Mouse (Mus musculus) limb, embryonic 10.5 days (tissue): ENCODE data around the gene Dnajc17. TPM values are rescaled to one million over a fixed set of nuclear protein-coding genes. Genes with fewer than 3 reads are reported as not detected.

Experiments
- DNase-seq: peaks from one replicate; pipeline ENCODE4 v3.0.0-alpha.2; 2017; ENCODE audit warnings: low spot score
- H3K27ac ChIP-seq: fragments of 300-500 bp; sonication (generic); 2 replicates; pipeline ENCODE4 v1.5.1; 2016; ENCODE audit warnings: mild to moderate bottlenecking
- H3K27me3 ChIP-seq: fragments of 300-500 bp; sonication (generic); 2 replicates; pipeline ENCODE4 v1.6.1; 2016; ENCODE audit warnings: low read depth, mild to moderate bottlenecking; ENCODE audit not compliant: poor library complexity, severe bottlenecking
- H3K36me3 ChIP-seq: fragments of 300-500 bp; sonication (generic); 2 replicates; pipeline ENCODE4 v1.6.1; 2016; ENCODE audit warnings: mild to moderate bottlenecking, moderate library complexity
- H3K4me1 ChIP-seq: fragments of 300-500 bp; sonication (generic); 2 replicates; pipeline ENCODE4 v1.6.1; 2016
- H3K4me3 ChIP-seq: fragments of 300-500 bp; sonication (generic); 2 replicates; pipeline ENCODE4 v1.5.1; 2016; ENCODE audit warnings: mild to moderate bottlenecking, moderate library complexity
- H3K9me3 ChIP-seq: fragments of 300-500 bp; sonication (generic); replicated peaks from 2 replicates; pipeline ENCODE4 v1.6.1; 2016; ENCODE audit warnings: mild to moderate bottlenecking
- WGBS: fragments of 180-500 bp; shearing (Covaris S2); methylation state at CpG from one replicate; pipeline ENCODE4 v1.1.7; 2016; 5-methylcytosine and 5-hydroxymethylcytosine counted together
- polyA plus RNA-seq: library from polyadenylated mRNA; unstranded; fragments of >200 nt; fragmentation: Nextera tagmentation; extraction: Ambion mirVana; gene quantifications from 2 replicates; pipeline ENCODE4 v1.2.1, GENCODE M21; 2016

Dnajc17 gene
- polyA plus RNA-seq, 1 experiment from 2014 or later: 28.7 TPM

DNA sequence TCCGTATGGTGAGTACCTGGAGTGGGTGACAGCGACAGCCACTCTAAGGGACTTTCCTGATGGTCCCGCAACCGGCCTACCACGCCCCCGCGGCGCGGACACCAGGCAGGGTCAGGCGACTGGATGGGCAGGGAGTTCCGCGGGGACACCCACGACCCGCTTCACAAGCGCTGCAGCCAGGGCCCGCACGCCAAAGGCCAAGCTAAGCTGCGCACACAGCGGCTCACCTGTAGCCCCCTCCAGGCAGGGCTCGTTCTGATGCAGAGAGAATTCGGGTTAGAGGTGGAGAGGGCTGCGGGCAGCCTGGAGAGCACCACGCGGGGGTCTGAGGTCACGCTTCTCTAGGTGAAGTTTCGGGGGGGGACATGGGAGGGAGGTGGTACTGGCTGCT is 40.7 kb downstream of the Dnajc17 start:
- peaks cover 65% of the 10 kb centered on the region for H3K27me3 ChIP-seq
- 0 out of 2 replicates have a peak, but pooled peaks cover 3% of the 10 kb centered on the region for H3K36me3 ChIP-seq
- H3K27ac ChIP-seq: peak overlapping the region; percentile 54
- H3K4me1 ChIP-seq: peaks cover 36% of the 10 kb centered on the region
- WGBS: 5% methylated on average over 26 of the region's 26 CpGs
- no peak for DNase-seq
- peak overlapping the region; percentile 65 for H3K4me3 ChIP-seq
- H3K9me3 ChIP-seq: no peaks in the 10 kb centered on the region

DNA sequence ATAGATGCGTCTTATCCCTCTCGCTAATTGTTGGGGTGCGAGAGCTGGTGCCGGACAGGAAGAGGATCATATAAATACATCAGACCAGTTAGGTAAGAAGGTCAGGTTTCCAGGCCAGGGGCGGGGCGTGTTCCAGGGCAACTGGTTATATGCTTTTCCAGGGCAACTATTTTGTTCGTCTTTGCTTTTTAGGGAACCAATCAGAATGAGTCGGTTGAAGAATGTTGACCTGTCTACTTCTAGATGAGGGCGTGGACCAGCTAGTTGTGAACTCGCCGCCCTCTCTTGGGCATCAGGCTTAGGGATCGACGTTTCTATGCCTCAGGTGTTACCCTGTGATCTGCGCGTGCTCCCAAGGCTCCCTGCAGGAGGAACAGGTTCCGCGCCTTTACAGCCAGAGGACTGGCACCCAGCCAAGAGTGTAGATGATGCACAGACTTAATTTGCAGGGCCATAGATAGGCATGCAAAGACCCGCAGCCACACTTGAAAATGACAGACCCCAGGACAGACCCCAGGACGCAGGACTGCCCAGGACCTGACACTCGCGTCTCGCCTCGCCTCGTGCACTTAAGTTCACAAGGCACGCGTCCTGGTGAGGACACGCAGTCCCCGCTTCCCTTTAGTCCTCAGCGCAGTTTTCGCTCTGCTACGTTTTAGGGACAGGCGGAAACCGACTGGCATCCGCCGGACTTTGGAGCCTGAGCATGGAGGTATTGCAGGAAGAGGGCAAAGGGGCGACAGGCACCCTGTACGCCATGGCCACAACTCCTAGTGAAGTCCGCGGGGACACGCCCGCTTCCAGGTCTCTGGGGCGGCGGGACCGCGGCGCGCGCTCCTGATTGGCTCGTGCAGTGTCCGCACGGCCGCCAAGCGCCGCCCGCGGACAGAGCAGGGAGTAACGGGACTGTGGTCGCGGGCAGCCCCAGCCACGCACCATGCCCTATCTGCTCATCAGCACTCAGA is 41.4 kb downstream of the Dnajc17 start, which contains the start of gene Gchfr:
TSS of gene Gchfr (plus strand) at position 873 of the 965 bp plus-strand sequence.
- Histone ChIP-seq H3K4me1 (peaks cover 30% of the 10 kb centered on the region), H3K27me3 (peaks cover 65% of the 10 kb centered on the region), H3K4me3 (peak within 1 kb of the TSS; percentile 65), H3K27ac (peak within 1 kb of the TSS; percentile 54), H3K36me3 (0 out of 2 replicates have a peak, but pooled peaks cover under 1% of the 10 kb centered on the region), H3K9me3 (no peaks in the 10 kb centered on the region)
- WGBS: under 1% methylated on average over 60 of the region's 60 CpGs
- peak; percentile 83 for DNase-seq

DNA sequence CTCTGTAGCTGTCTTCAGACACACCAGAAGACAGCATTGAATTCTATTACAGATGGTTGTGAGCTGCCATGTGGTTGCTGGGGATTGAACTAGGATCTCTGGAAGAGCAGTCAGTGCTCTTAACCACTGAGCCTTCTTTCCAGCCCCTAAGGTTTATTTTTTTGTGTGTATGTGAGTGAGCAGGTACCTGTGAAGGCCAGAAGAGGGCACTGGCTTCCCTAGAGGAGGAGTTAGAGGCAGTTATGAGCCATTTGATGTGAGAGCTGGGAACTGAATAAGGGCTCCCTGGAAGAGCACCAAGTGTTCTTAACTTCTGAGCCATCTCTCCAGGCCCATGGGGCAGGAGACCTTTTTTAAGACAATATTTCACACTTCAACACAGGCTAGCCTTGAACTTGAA is 43.2 kb downstream of the Dnajc17 start:
- H3K27me3 ChIP-seq: peaks cover 65% of the 10 kb centered on the region
- H3K27ac ChIP-seq: no peak overlapping the region

DNA sequence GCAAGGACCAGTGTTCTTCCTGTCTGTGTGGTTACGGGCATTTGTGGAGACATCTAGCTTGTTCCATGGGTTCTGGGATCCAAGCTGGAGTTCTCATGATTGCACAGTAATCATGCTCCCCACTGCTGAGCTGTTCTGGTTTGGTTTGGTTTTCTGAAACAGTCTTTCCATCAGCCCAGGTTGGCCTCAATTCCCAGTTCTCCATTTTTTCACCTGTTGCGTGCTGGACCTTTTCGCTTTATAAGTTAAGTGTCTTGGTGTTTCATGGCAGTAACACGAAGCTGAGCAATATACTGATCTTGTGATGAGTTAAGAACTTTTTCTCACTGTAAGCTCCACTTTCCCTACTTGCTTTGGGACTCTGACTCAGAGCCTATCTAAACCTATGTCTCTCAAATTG is 44.6 kb downstream of the Dnajc17 start:
- Histone ChIP-seq H3K9me3 (no peaks in the 10 kb centered on the region), H3K4me3 (no peak overlapping the region), H3K36me3 (no peaks in the 10 kb centered on the region), H3K4me1 (peaks cover 19% of the 10 kb centered on the region), H3K27me3 (peaks cover 54% of the 10 kb centered on the region), H3K27ac (no peak overlapping the region)
- DNase-seq: no peak
- WGBS: 92% methylated on average over 4 of the region's 4 CpGs

More for the DNA sequence above, 43.2 kb downstream of the Dnajc17 start:
- Histone ChIP-seq H3K36me3 (no peaks in the 10 kb centered on the region), H3K9me3 (no peaks in the 10 kb centered on the region), H3K4me3 (no peak overlapping the region), H3K4me1 (peaks cover 21% of the 10 kb centered on the region)
- DNase-seq: no peak

DNA sequence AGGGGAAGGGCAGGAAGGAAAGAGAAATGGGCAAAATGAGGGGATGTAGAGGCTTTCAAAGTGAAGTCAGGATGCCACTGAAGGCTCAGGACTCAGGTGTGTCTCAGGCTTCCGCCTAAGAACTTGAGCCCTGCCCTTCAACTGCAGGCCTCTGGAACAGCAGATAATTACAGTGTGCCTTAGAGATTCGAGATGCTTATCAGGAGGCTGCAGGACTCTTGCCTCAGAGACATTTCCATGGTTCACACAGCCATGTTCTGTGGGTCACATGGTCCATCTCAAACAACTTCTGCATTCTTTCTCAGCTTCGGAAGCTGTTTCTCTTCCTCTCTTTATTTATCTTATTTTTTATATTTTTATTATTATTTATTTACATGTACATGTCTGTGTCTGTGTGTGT is 45.5 kb downstream of the Dnajc17 start:
- Histone ChIP-seq H3K4me1 (peaks cover 17% of the 10 kb centered on the region), H3K36me3 (no peaks in the 10 kb centered on the region), H3K27me3 (peaks cover 46% of the 10 kb centered on the region), H3K27ac (no peak overlapping the region), H3K9me3 (no peaks in the 10 kb centered on the region), H3K4me3 (no peak overlapping the region)
- no peak for DNase-seq
- WGBS: 77% methylated on average over 3 of the region's 3 CpGs

DNA sequence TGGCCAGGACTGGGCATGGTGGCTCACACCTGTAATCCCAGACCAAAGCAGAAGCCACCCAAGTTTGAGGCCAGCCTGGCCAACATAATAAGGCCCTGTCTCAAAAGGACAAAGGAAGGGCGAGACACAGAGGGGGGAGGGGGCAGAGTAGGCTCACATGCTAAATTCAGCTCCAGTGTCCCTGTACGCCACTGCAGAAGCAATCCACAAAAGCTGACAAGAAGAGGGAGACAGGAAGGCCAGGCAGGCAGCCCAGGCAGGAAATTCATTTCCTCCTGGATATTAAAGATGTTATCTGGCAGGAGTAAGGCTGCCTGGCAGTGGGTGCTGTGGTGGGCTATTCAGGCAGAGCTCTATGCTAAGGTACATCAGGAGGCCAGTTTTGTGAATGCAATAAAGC is 47.3 kb downstream of the Dnajc17 start:
- no peak overlapping the region for H3K4me3 ChIP-seq
- 0 out of 2 replicates have a peak, but pooled peaks cover 3% of the 10 kb centered on the region for H3K36me3 ChIP-seq
- DNase-seq: no peak
- H3K27me3 ChIP-seq: peaks cover 27% of the 10 kb centered on the region
- no peak overlapping the region for H3K27ac ChIP-seq
- peaks cover 12% of the 10 kb centered on the region for H3K4me1 ChIP-seq
- WGBS: 48% methylated on average over 2 of the region's 2 CpGs
- H3K9me3 ChIP-seq: no peaks in the 10 kb centered on the region

DNA sequence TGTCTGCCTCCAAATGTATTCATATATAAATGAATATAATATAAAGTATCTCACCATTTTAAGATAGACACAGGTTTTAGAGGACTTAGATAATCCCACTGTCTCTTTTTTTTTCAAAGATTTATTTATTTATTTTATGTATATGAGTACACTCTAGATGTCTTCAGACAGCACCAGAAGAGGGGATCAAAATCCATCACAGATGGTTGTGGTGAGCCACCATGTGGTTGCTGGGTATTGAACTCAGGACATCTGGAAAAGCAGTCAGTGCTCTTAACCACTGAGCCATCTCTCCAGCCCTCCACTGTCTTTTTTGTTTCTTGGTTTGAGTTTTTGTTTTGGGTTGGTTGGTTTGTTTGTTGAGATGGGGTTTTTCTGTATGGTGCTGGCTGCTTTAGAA is 50.8 kb downstream of the Dnajc17 start:
- Histone ChIP-seq H3K27me3 (no peaks in the 10 kb centered on the region), H3K9me3 (no peaks in the 10 kb centered on the region), H3K36me3 (peaks cover 22% of the 10 kb centered on the region), H3K4me3 (no peak overlapping the region), H3K4me1 (peaks cover 24% of the 10 kb centered on the region), H3K27ac (no peak overlapping the region)
- no peak for DNase-seq

DNA sequence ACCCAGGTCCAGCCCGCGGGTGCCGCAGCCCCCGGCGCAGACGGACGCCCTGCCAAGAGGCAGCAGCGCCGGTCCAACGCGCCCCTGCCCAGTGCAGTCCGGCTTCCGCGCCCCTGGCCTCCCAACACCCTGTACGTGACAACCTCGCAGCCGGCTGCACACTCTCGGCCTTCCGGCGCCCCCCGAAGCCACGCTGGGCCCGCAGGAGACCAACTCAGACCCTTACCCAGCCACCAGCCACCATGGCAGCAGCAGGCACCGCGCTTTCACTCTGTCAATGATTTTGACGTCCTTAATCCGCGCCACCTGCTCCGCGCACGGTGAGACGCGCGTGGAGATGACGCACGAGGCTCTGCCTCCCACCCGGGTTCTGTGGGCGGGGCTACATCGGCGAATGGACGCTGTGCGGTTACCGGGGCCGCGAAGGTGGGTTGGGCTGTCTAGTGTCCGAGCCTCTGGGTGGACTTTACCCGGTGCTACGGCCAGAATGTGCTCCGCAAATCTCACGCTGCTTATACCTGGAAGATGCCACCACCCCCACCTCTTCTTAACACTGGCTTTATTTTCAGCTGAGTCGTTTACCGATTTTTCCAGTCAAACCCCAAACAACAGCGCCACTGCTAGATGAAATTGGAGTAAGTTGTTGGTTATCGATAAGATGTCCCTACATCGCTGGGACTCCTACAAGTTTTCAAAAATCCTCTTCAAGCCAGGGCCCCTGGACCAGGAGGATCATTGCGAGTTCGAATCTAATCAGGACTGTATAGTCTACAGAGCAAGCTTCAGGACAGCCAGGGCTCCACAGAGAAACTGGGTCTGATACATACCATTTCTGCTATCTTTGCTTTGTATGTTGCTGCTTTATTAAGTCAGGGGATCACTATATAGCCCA is 51.7 kb downstream of the Dnajc17 start, which contains the start of gene Rmdn3:
TSS of gene Rmdn3 (minus strand) at position 354 of the 892 bp plus-strand sequence.
- H3K4me1 ChIP-seq: peaks cover 24% of the 10 kb centered on the region
- 1% methylated on average over 57 of the region's 57 CpGs for WGBS
- peak; percentile 97 for DNase-seq
- H3K36me3 ChIP-seq: peaks cover 31% of the 10 kb centered on the region
- no peaks in the 10 kb centered on the region for H3K27me3 ChIP-seq
- H3K27ac ChIP-seq: peak within 1 kb of the TSS; percentile 88
- no peaks in the 10 kb centered on the region for H3K9me3 ChIP-seq
- H3K4me3 ChIP-seq: peak within 1 kb of the TSS; percentile 100

DNA sequence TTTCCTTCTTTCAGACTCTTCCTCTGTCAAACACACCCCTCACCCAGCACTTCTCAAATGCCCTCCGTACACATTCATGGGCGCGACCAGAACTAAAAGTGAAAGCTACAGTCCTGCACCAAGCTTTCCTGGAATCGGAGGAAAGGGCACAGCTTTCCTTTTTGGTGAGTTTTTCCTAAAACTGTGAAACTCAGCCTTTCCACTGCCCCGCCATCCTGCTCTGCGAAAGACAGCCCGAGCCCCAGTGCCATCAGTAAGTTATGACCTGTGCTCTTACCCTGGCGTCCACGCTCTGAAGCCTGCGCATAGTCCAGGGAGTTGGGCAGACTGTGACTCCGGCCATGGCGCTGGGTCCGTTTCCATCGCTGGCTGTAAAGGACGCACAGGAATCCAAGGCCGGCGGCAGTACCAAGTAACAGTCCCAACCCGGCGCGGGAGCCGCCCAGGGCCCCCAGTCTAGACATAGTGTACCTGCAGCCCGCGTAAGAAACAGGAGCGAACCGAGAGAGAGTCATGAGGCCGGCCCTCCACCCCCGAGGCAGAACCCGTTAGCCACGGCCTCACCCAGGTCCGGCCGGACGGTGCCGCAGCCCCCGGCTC is 52.4 kb downstream of the Dnajc17 start:
- H3K36me3 ChIP-seq: peaks cover 39% of the 10 kb centered on the region
- DNase-seq: no peak
- WGBS: 7% methylated on average over 34 of the region's 34 CpGs

DNA sequence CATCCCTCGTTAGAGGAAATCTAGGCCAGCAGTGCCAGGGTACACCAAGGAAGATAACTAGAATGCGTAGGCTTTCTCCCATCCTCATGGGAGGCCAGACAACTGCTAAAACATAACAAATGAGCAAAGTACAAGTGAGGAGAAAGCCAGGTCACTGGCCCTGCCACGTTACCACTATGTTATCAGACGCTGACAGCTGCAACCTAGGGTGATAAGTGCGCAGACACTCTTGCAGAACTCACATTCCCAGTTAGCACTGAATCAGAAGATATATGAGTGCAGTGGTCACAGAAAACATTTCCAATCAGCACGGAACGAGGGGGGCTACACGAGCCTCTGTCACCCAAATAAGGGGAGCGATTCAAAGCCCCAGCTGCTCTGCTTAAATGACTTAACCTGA is 53.2 kb downstream of the Dnajc17 start:
- H3K4me1 ChIP-seq: peaks cover 24% of the 10 kb centered on the region
- H3K27ac ChIP-seq: no peak overlapping the region
- no peak for DNase-seq
- WGBS: 86% methylated on average over 9 of the region's 9 CpGs
- H3K27me3 ChIP-seq: no peaks in the 10 kb centered on the region
- peak overlapping the region; percentile 100 for H3K4me3 ChIP-seq
- no peaks in the 10 kb centered on the region for H3K9me3 ChIP-seq
- H3K36me3 ChIP-seq: peaks cover 47% of the 10 kb centered on the region

More for the DNA sequence above, 52.4 kb downstream of the Dnajc17 start:
- Histone ChIP-seq H3K9me3 (no peaks in the 10 kb centered on the region), H3K4me1 (peaks cover 24% of the 10 kb centered on the region), H3K4me3 (peak overlapping the region; percentile 100), H3K27me3 (no peaks in the 10 kb centered on the region), H3K27ac (peak overlapping the region; percentile 88)

DNA sequence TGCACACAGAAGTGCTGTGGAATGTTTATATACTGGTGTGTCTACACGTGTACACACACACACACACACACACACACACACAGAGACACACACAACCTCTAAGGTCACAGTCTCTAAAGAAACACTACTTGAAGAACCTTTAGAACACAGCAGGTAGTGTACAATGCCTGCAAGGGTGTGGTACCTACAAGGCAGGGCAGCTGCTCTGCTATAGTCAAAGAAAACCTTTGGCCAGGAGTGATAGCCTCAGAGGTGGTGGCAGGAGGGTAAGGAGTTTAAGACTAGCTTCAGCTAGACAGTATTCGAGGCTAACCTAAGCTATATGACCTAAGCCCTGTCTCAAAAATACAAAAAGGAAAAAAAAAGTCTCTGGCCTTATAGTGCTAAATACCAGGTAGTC is 53.9 kb downstream of the Dnajc17 start:
- no peak overlapping the region for H3K27ac ChIP-seq
- H3K4me3 ChIP-seq: no peak overlapping the region
- no peaks in the 10 kb centered on the region for H3K9me3 ChIP-seq
- H3K36me3 ChIP-seq: peaks cover 54% of the 10 kb centered on the region
- H3K4me1 ChIP-seq: peaks cover 24% of the 10 kb centered on the region
- DNase-seq: no peak
- H3K27me3 ChIP-seq: no peaks in the 10 kb centered on the region
- 84% methylated on average over 2 of the region's 2 CpGs for WGBS

DNA sequence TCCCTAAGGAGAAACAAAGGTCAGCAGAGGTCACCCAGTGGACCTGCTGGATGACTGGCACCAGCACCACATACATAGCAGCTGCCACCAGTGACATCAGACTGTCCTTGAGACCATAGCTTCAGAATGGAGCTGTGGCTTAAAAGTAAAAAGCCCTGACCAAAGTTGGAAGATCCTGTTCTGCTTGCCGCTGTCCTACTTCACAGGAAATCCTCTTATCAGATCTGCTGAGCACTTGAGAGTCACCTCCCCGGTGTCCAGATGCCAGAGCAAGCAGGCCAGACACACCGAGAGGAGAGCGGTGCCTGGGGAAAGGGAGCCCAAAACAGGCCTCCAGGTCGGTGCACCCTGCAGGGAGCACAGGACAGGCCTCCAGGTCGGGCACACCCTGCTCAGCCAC is 56.3 kb downstream of the Dnajc17 start:
- WGBS: 83% methylated on average over 6 of the region's 6 CpGs
- Histone ChIP-seq H3K36me3 (peaks cover 78% of the 10 kb centered on the region), H3K27ac (no peak overlapping the region)

More for the DNA sequence above, 56.3 kb downstream of the Dnajc17 start:
- Histone ChIP-seq H3K4me3 (no peak overlapping the region), H3K27me3 (no peaks in the 10 kb centered on the region), H3K4me1 (peaks cover 20% of the 10 kb centered on the region), H3K9me3 (no peaks in the 10 kb centered on the region)
- DNase-seq: no peak
